In genomic region chr2:146610896-146611295, GRCm38 (mm10) we compare ENCODE assay signal across 25 mouse cellular contexts.
"Had no signal": no experiment of that assay in that cellular context is flagged by ENCODE, and none has a peak within 500 bp of the region (broad histone marks: within the 10 kb centered on the region; RNA-seq: fewer than 3 reads in every experiment).

No protein-coding gene starts in this region.

- H3K27ac ChIP-seq: gastrocnemius, adult 2 months; heart, adult 2 months; heart, embryonic 13.5 days; heart, embryonic 15.5 days; hindbrain, embryonic 13.5 days; hindbrain, embryonic 15.5 days; hindbrain, postnatal 0 days; layer of hippocampus, adult 2 months; limb, embryonic 13.5 days; limb, embryonic 15.5 days; liver, embryonic 12.5 days; liver, embryonic 14.5 days had no signal

- DNase-seq: gastrocnemius, adult 2 months; gastrocnemius, postnatal 10 days; gastrocnemius, postnatal 25 days; heart, adult 2 months; heart, postnatal 14 days; heart, postnatal 36 days; kidney, adult 11 months; kidney, adult 8-10 months; kidney, postnatal 10 days; kidney, postnatal 25 days; kidney, postnatal 4 days; layer of hippocampus, postnatal 36 days; left cerebral cortex, postnatal 4 days had no signal

- ATAC-seq: hindbrain, postnatal 0 days; intestine, embryonic 16.5 days; liver, embryonic 12.5 days had no signal

- H3K4me3 ChIP-seq: gastrocnemius, adult 2 months; heart, adult 2 months; heart, embryonic 13.5 days; heart, embryonic 15.5 days; hindbrain, embryonic 13.5 days; hindbrain, embryonic 15.5 days; layer of hippocampus, adult 2 months; limb, embryonic 13.5 days; limb, embryonic 15.5 days; liver, embryonic 12.5 days had no signal

- H3K4me2 ChIP-seq: heart, embryonic 11.5 days; heart, embryonic 13.5 days; heart, embryonic 15.5 days; hindbrain, embryonic 13.5 days; hindbrain, embryonic 15.5 days; limb, embryonic 13.5 days; limb, embryonic 15.5 days; liver, embryonic 12.5 days had no signal

- H3K36me3 ChIP-seq: heart, embryonic 13.5 days; heart, embryonic 15.5 days; hindbrain, embryonic 13.5 days; hindbrain, embryonic 15.5 days; limb, embryonic 13.5 days; limb, embryonic 15.5 days; liver, embryonic 12.5 days had no signal

- H3K9ac ChIP-seq: heart, embryonic 13.5 days; heart, embryonic 15.5 days; hindbrain, embryonic 13.5 days; hindbrain, embryonic 15.5 days; limb, embryonic 13.5 days; limb, embryonic 15.5 days; liver, embryonic 12.5 days; liver, embryonic 14.5 days had no signal

- H3K27me3 ChIP-seq: heart, embryonic 13.5 days; heart, embryonic 15.5 days; hindbrain, embryonic 15.5 days; limb, embryonic 15.5 days; liver, embryonic 12.5 days had no signal

- H3K9me3 ChIP-seq: heart, embryonic 13.5 days; heart, embryonic 15.5 days; hindbrain, embryonic 13.5 days; hindbrain, embryonic 15.5 days; limb, embryonic 13.5 days; limb, embryonic 15.5 days; liver, embryonic 12.5 days had no signal
